Mouse (Mus musculus) midbrain, embryonic 14.5 days (tissue): Measurements from ENCODE around the gene Th. TPM values are rescaled to one million over a fixed set of nuclear protein-coding genes. Genes with fewer than 3 reads are reported as not detected.

Source experiments
- ATAC-seq: fragments of 200-750 bp; cut with Nextera tagmentation; 2 replicates; pipeline ENCODE4 v1.8.0; 2017; ENCODE audit warnings: moderate number of reproducible peaks, moderate library complexity; ENCODE audit not compliant: low FRiP score, low TSS enrichment
- DNase-seq: peaks from one replicate; pipeline ENCODE4 v3.0.0-alpha.2; 2015
- H3K27ac ChIP-seq: fragments of 300-500 bp; sonication (generic); replicated peaks from 2 replicates; pipeline ENCODE4 v1.5.1; 2014; ENCODE audit warnings: mild to moderate bottlenecking, low read depth, low read length, moderate library complexity
- H3K27me3 ChIP-seq: fragments of 300-500 bp; sonication (generic); 2 replicates; pipeline ENCODE4 v1.6.1; 2014; ENCODE audit warnings: low read length, control low read depth, mixed read lengths; ENCODE audit not compliant: control insufficient read depth, insufficient read depth
- H3K36me3 ChIP-seq: fragments of 300-500 bp; sonication (generic); 2 replicates; pipeline ENCODE4 v1.6.1; 2014; ENCODE audit warnings: low read length, control low read depth; ENCODE audit not compliant: control insufficient read depth, insufficient read depth
- H3K4me1 ChIP-seq: fragments of 300-500 bp; sonication (generic); 2 replicates; pipeline ENCODE4 v1.6.1; 2014; ENCODE audit warnings: mild to moderate bottlenecking, antibody characterized with exemption, low read length, control low read depth; ENCODE audit not compliant: control insufficient read depth, insufficient read depth
- H3K4me2 ChIP-seq: fragments of 300-500 bp; sonication (generic); 2 replicates; pipeline ENCODE4 v1.6.1; 2014; ENCODE audit warnings: mild to moderate bottlenecking, low read length, moderate library complexity
- H3K4me3 ChIP-seq: fragments of 300-500 bp; sonication (generic); replicated peaks from 2 replicates; pipeline ENCODE4 v1.5.1; 2014; ENCODE audit warnings: low read depth, low read length
- H3K9ac ChIP-seq: fragments of 300-500 bp; sonication (generic); replicated peaks from 2 replicates; pipeline ENCODE4 v1.6.1; 2014; ENCODE audit warnings: mild to moderate bottlenecking, low read length, moderate library complexity
- H3K9me3 ChIP-seq: fragments of 300-500 bp; sonication (generic); 2 replicates; pipeline ENCODE4 v1.6.1; 2016; ENCODE audit warnings: low read length, control low read depth, mixed read lengths; ENCODE audit not compliant: control insufficient read depth
- WGBS: fragments of 180-500 bp; shearing (Covaris S2); extraction: QIAGEN DNeasy Blood & Tissue Kit; methylation state at CpG from one replicate; pipeline ENCODE4 v1.1.7; 2014; 5-methylcytosine and 5-hydroxymethylcytosine counted together
- polyA plus RNA-seq: library from polyadenylated mRNA; unstranded; fragments of >200 nt; fragmentation: Nextera tagmentation; extraction: Ambion mirVana; gene quantifications from 2 replicates; pipeline ENCODE4 v1.2.1, GENCODE M21; 2014

The Th gene
- 25.9 and 34.2 TPM in 2 replicates for polyA plus RNA-seq

DNA sequence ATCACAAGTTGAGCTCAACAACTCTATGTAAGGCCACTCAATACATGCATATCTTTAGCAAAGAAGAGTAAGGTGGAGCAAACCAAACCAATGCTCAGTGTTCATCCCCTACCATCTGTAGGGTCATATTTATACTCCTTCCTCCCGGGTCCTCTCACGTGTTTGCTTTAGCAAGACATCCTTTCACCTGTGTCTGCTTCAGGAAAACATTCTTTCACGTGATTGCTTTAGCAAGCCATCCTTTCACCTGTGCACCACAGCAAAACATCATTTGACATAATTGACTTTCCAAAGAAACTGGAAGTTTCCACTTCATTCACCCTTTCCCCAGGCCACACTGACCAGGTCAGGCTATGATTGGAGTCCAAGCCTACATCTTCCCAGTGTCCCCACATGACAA is at the start of gene Th:
Gene Th, minus strand, starts transcription at position 101 of the 400 bp plus-strand sequence.
- no peak within 1 kb of the TSS for H3K9ac ChIP-seq
- no peaks in the 10 kb centered on the region for H3K9me3 ChIP-seq
- H3K27ac ChIP-seq = no peak within 1 kb of the TSS
- H3K4me1 ChIP-seq = no peaks in the 10 kb centered on the region
- DNase-seq (no peak), ATAC-seq (no peak)
- no peaks in the 10 kb centered on the region for H3K27me3 ChIP-seq
- H3K4me3 ChIP-seq = no peak within 1 kb of the TSS
- WGBS = 83% methylated on average over 3 of the region's 3 CpGs
- H3K36me3 ChIP-seq = no peaks in the 10 kb centered on the region
- no peak within 1 kb of the TSS for H3K4me2 ChIP-seq

DNA sequence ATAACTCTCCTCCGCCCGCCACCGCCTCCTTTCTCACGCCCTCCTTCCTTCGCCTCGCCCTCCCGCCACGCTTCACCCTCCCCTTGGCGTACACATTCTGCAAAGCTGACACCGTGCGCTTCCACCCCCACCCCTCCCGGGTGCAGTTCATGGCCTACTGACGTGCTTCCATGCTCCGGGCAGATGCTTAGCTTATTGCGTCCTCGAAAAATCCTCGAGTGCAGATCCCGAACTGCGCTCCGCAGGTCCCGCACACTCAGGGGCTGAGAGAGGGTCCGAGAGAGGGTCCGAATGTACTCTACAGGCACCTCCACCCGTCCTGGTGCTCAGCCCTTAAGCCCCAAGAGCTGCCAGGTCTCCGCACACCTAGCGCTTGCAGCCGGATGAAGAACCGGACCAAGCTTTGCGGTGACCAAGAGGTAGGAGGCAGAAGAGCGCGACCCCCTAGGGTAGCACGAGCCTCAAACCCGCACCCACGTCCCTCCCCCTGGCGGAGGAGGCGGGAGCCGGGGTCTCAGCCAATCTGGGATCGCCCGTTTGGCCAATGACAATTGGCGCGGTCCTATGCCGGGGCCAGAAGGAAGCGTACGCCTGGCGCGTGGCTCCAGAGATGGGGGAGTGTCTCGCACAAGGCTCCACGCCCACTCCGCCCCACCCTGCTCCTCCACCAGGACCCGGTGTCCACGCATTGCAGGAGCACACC is 38.0 kb upstream of the Th start, which contains the start of gene Ascl2:
Gene Ascl2, minus strand, starts transcription at position 456 of the 703 bp plus-strand sequence.
- H3K9me3 ChIP-seq = no peaks in the 10 kb centered on the region
- H3K27ac ChIP-seq = no peak within 1 kb of the TSS
- H3K4me1 ChIP-seq = peaks cover 18% of the 10 kb centered on the region
- no peaks in the 10 kb centered on the region for H3K36me3 ChIP-seq
- WGBS = under 1% methylated on average over 51 of the region's 51 CpGs
- peak within 1 kb of the TSS; percentile 90 for H3K4me2 ChIP-seq
- ATAC-seq (no peak), DNase-seq (peak; percentile 69)
- peak within 1 kb of the TSS; percentile 44 for H3K4me3 ChIP-seq
- H3K9ac ChIP-seq = peak within 1 kb of the TSS; percentile 31; the same call in 1 of the 2 replicates
- peaks cover 68% of the 10 kb centered on the region for H3K27me3 ChIP-seq

DNA sequence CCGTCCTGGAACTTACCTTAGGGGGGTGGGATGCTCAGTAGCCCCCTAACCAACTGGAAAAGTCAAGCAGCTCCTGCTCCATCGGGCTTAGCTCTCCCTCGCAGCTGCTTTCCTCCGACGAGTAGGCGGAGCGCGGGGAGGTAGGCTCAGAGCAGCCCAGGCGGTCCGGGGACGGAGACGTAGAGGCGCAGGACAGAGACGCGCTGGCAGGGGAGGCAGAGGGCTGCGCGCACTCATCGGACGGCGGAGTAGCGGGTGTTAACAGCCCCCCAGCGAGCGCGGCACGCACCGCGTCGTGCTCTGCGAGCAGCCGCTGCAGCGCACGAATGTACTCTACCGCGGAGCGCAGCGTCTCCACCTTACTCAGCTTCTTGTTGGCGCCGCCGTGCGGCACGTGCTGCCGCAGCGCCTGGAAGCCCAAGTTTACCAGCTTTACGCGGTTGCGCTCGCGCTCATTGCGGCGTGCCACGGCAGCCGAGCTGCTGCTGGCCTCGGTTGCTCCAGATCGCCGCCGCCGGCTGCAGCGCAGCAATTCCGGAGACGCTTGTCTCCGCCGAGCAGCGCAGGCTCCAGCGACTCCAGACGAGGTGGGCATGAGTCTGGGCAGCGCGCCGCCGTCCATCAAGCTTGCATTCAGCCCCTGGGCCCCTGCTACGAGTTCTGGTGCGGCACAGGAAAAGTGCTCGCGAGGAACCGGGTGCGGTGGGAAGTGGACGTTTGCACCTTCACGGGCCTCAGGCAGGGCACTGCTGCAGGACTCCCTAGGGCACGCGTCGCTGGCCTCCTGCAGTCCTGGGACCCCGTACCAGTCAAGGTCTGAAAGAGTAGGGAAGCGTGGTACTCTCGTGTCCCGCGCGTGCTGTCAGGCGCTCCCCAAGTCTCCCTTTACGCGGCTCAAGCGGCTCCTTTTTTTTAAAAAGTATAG is 37.2 kb upstream of the Th start:
- DNase-seq (peak; percentile 90), ATAC-seq (peak; percentile 60; the same call in 1 of the 2 replicates)
- Histone ChIP-seq H3K27me3 (peaks cover 68% of the 10 kb centered on the region), H3K4me3 (peak overlapping the region; percentile 44), H3K27ac (no peak overlapping the region), H3K9ac (peak overlapping the region; percentile 31; the same call in 1 of the 2 replicates), H3K36me3 (no peaks in the 10 kb centered on the region), H3K9me3 (no peaks in the 10 kb centered on the region), H3K4me2 (peak overlapping the region; percentile 90), H3K4me1 (peaks cover 18% of the 10 kb centered on the region)
- WGBS = under 1% methylated on average over 90 of the region's 90 CpGs

DNA sequence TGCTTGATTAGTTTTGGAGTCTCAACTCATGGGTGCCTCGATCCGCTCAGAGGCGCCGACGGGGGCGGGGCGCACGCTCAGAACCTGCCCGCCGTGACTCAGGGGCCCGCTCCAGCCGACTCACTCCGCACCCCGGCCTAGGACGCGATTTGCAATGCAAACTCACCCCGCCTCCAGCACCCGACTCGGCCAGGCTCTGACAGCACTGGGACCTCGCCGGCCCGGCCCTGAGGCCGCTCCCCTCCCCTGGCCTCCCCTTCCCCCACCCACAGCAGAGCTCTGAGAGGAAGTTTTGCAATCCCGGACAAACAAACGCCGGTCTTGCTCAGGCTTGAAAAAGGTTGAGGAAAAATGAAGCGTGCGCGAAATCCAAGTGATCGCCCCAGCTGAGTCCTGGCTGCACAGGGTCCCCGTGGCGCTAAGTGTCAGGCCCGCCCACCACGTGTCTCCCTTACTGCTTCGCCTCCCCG is 36.5 kb upstream of the Th start:
- Histone ChIP-seq H3K4me3 (peak overlapping the region; percentile 44), H3K36me3 (no peaks in the 10 kb centered on the region), H3K9ac (peak overlapping the region; percentile 31; the same call in 1 of the 2 replicates), H3K4me2 (peak overlapping the region; percentile 90), H3K27ac (no peak overlapping the region), H3K9me3 (no peaks in the 10 kb centered on the region), H3K27me3 (peaks cover 68% of the 10 kb centered on the region), H3K4me1 (peaks cover 18% of the 10 kb centered on the region)
- WGBS = under 1% methylated on average over 36 of the region's 36 CpGs
- ATAC-seq = peak; percentile 24; the same call in 1 of the 2 replicates
- DNase-seq = peak; percentile 25

DNA sequence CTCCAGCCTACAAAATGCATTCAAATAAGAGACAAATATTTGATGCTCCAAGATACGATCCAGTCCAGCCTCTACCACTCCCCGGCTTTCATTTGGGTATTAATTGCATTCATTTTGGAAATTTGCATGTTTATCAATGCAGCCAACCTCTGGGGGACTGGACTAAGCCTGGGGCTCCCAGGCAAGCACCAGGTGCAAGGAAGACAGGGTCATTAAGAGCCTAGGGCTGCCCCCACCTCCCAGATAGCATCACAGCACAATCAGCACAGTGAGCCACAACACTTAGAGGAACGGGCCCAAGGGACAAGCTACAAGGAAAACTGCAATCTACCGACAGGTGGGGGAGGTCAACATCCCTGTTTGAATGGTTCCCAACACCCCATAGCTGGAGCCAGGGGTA is 28.8 kb upstream of the Th start:
- Histone ChIP-seq H3K27me3 (no peaks in the 10 kb centered on the region), H3K4me2 (no peak overlapping the region), H3K36me3 (no peaks in the 10 kb centered on the region), H3K27ac (no peak overlapping the region), H3K9ac (no peak overlapping the region), H3K4me3 (no peak overlapping the region), H3K9me3 (no peaks in the 10 kb centered on the region), H3K4me1 (0 out of 2 replicates have a peak, but pooled peaks cover 5% of the 10 kb centered on the region)
- ATAC-seq = no peak
- 52% methylated on average over 4 of the region's 4 CpGs for WGBS
- peak; percentile 5 for DNase-seq

DNA sequence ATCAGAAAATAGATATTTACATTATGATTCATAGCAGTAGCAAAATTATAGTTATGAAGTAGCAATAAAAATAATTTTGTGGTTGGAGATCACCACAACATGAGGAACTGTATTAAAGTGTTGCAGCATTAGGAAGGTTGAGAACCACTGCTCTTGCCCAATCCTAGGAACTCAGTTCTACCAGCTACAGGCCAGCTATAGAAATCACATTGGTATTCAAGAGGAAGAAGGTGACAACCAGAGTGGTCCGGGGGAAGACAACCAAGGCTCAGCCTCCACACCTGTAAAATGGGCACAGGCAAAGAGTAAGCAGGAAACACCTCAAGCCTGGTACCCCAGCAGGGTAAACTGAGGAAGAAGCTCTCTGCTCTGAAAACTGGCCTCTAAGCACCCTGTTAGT is 27.9 kb upstream of the Th start:
- Histone ChIP-seq H3K4me3 (no peak overlapping the region), H3K27ac (no peak overlapping the region), H3K9ac (no peak overlapping the region), H3K4me1 (0 out of 2 replicates have a peak, but pooled peaks cover 5% of the 10 kb centered on the region), H3K27me3 (no peaks in the 10 kb centered on the region), H3K4me2 (no peak overlapping the region), H3K36me3 (no peaks in the 10 kb centered on the region), H3K9me3 (no peaks in the 10 kb centered on the region)
- no peak for ATAC-seq
- DNase-seq = no peak
- WGBS = 98% methylated on average over 1 of the region's 1 CpGs

DNA sequence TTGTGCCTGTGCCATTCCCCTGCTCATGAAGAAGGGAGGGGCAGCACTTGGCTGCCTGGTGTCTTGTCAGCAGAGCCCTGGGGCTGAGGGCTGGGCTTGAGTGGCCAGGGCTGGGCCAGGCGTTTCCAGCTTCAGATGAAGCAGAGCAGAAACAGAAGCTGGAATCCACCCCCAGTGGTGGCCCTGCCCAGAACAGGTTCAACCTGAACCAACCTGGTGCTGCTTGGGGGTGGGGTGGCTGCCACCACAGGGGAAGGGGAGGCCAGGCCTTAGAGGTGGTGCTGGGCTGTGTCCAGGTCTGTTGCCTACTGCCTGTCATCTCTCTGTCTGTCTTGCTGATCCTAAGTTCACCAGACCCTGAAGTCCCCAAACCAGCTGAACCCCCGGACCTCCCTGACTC is 25.1 kb upstream of the Th start:
- no peak for DNase-seq
- Histone ChIP-seq H3K4me1 (0 out of 2 replicates have a peak, but pooled peaks cover 5% of the 10 kb centered on the region), H3K4me2 (no peak overlapping the region), H3K4me3 (no peak overlapping the region), H3K9ac (no peak overlapping the region), H3K27me3 (no peaks in the 10 kb centered on the region), H3K9me3 (no peaks in the 10 kb centered on the region), H3K27ac (no peak overlapping the region), H3K36me3 (no peaks in the 10 kb centered on the region)
- no peak for ATAC-seq
- WGBS = 73% methylated on average over 2 of the region's 2 CpGs

DNA sequence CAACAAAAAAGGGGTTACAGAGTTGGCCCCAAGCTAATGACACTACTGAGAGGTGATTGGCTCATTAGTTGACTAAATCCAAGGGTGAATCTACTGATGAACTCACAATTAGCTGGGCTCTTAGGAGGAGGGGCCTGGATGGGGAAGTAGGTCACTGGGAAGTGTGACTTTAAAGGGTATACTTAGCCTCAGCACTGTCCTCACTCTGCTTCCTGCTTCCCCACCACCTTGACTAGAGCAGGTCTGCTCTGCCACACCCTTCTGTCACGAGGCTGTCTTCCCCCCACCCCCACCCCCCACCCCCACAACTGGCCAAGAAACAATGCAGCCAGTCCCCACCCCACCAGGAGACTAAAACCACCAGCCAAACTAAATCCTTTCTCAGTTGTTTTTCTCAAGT is 18.6 kb upstream of the Th start:
- no peak overlapping the region for H3K4me3 ChIP-seq

More for the DNA sequence above, 18.6 kb upstream of the Th start:
- DNase-seq = no peak
- no peak overlapping the region for H3K9ac ChIP-seq
- H3K9me3 ChIP-seq = no peaks in the 10 kb centered on the region; the same call in 1 of the 2 replicates
- no peak for ATAC-seq
- no peaks in the 10 kb centered on the region for H3K36me3 ChIP-seq
- no peaks in the 10 kb centered on the region for H3K4me1 ChIP-seq
- 18% methylated on average over 1 of the region's 1 CpGs for WGBS
- 0 out of 2 replicates have a peak, but pooled peaks cover 4% of the 10 kb centered on the region for H3K27me3 ChIP-seq
- no peak overlapping the region for H3K27ac ChIP-seq
- no peak overlapping the region for H3K4me2 ChIP-seq
